Mouse (Mus musculus) lung, postnatal 0 days (tissue): ENCODE data around the gene Endog. TPM values are rescaled to one million over a fixed set of nuclear protein-coding genes. Genes with fewer than 3 reads are reported as not detected.
"Not testable (repeated sequence)": the region's sequence is repeated elsewhere in the genome, so short reads cannot be mapped to it uniquely, and the experiment has no call there.

Experiments
- ATAC-seq: fragments of 200-750 bp; cut with Nextera tagmentation; 2 replicates; pipeline ENCODE4 v1.8.0; 2017; ENCODE audit warnings: moderate library complexity
- DNase-seq: peaks from one replicate; pipeline ENCODE4 v3.0.0-alpha.2; 2016; ENCODE audit warnings: low spot score
- H3K27ac ChIP-seq: fragments of 300-500 bp; sonication (generic); 2 replicates; pipeline ENCODE4 v1.5.1; 2014; ENCODE audit warnings: antibody characterized with exemption, mild to moderate bottlenecking, low read length, mixed read lengths
- H3K27me3 ChIP-seq: fragments of 300-500 bp; sonication (generic); replicated peaks from 2 replicates; pipeline ENCODE4 v1.6.1; 2014; ENCODE audit warnings: low read length, mixed read lengths; ENCODE audit not compliant: insufficient read depth
- H3K36me3 ChIP-seq: fragments of 300-500 bp; sonication (generic); 2 replicates; pipeline ENCODE4 v1.6.1; 2014; ENCODE audit warnings: low read length, mixed read lengths; ENCODE audit not compliant: insufficient read depth
- H3K4me1 ChIP-seq: fragments of 300-500 bp; sonication (generic); 2 replicates; pipeline ENCODE4 v1.6.1; 2014; ENCODE audit warnings: antibody characterized with exemption, low read depth, low read length, mixed read lengths; ENCODE audit not compliant: insufficient read depth
- H3K4me2 ChIP-seq: fragments of 300-500 bp; sonication (generic); replicated peaks from 2 replicates; pipeline ENCODE4 v1.6.1; 2014; ENCODE audit warnings: low read depth, mild to moderate bottlenecking, low read length, moderate library complexity, mixed read lengths
- H3K4me3 ChIP-seq: fragments of 300-500 bp; sonication (generic); 2 replicates; pipeline ENCODE4 v1.5.1; 2014; ENCODE audit warnings: low read depth, low read length
- H3K9ac ChIP-seq: fragments of 300-500 bp; sonication (generic); replicated peaks from 2 replicates; pipeline ENCODE4 v1.6.1; 2014; ENCODE audit warnings: low read depth, mild to moderate bottlenecking
- H3K9me3 ChIP-seq: fragments of 300-500 bp; sonication (generic); 2 replicates; pipeline ENCODE4 v1.6.1; 2016; ENCODE audit warnings: low read length, mixed read lengths
- CTCF ChIP-seq: IDR thresholded peaks from 2 replicates; pipeline ENCODE4 v1.5.1; 2016; ENCODE audit warnings: antibody characterized with exemption, mild to moderate bottlenecking
- EP300 ChIP-seq: IDR thresholded peaks from 2 replicates; pipeline ENCODE4 v1.6.1; 2016; ENCODE audit warnings: antibody characterized with exemption, mild to moderate bottlenecking, control low read depth
- WGBS: fragments of 180-500 bp; shearing (Covaris S2); extraction: QIAGEN DNeasy Blood & Tissue Kit; methylation state at CpG from one replicate; pipeline ENCODE4 v1.1.7; 2014; 5-methylcytosine and 5-hydroxymethylcytosine counted together
- polyA plus RNA-seq: library from polyadenylated mRNA; unstranded; fragments of >200 nt; fragmentation: Nextera tagmentation; extraction: Ambion mirVana; gene quantifications from 2 replicates; pipeline ENCODE4 v1.2.1, GENCODE M21; 2015

Endog gene
- polyA plus RNA-seq, 1 experiment from 2014 or later = 24.4 TPM

DNA sequence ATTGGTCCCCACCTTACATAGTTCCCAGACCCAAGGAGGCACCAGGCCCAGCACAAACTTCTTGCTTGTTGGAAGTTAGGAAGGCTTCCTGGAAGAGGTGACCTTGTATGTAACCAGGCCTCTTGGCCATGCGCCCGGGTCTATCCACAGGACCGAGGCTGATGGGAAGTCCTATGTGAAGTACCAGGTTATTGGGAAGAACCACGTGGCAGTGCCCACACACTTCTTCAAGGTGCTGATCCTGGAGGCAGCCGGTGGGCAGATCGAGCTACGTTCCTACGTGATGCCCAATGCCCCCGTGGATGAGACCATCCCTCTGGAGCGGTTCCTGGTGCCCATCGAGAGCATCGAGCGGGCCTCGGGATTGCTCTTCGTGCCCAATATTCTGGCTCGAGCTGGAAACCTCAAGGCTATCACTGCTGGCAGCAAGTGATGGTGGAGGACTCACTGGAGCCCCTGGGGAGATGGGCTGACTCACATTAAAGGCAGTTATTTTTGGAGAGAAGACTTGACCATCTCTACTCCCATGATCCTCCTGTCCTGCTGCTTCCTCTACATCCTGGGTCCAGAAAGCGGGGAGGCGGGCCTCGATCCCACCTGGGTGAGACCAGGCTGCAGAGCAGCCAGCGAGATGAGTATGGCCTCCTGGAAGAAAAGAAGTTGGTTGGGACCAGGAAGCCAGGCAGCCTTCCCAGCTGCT is 2.4 kb downstream of the Endog start:
- DNase-seq (no peak), ATAC-seq (no peak)
- Histone ChIP-seq H3K4me2 (no peak overlapping the region), H3K9ac (no peak overlapping the region), H3K27me3 (no peaks in the 10 kb centered on the region), H3K4me3 (no peak overlapping the region), H3K9me3 (no peaks in the 10 kb centered on the region), H3K36me3 (peaks cover 19% of the 10 kb centered on the region), H3K27ac (no peak overlapping the region), H3K4me1 (peaks cover 13% of the 10 kb centered on the region; the same call in 1 of the 2 replicates)
- 94% methylated on average over 20 of the region's 20 CpGs for WGBS
- TF ChIP-seq EP300 = no peak
- TF ChIP-seq CTCF = no peak

DNA sequence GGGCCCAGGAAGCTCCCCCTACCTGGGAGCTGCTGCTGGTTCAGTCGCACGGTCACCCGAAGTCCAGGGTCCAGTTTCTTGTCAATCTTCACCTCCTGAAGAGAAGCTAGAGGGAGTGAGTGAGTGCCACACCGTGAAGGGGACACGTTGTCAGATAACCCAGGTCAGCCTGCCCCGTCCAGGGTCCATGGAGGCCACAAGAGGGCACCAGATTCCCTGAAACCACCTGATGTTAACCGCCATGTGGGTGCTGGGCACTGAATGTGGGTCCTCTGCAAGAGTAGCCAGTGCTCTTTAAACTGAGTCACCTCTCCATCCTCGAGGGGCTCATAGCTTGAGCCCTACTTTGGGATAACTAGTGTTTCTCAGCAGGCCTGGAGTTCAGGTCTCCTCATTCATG is 4.6 kb downstream of the Endog start:
- DNase-seq (no peak), ATAC-seq (no peak)
- Histone ChIP-seq H3K9me3 (no peaks in the 10 kb centered on the region), H3K4me3 (no peak overlapping the region), H3K27ac (no peak overlapping the region), H3K4me1 (peaks cover 13% of the 10 kb centered on the region; the same call in 1 of the 2 replicates), H3K36me3 (peaks cover 19% of the 10 kb centered on the region), H3K9ac (no peak overlapping the region), H3K27me3 (no peaks in the 10 kb centered on the region), H3K4me2 (no peak overlapping the region)
- peak; percentile 43 for TF ChIP-seq CTCF
- TF ChIP-seq EP300 = no peak
- WGBS = 90% methylated on average over 8 of the region's 8 CpGs

DNA sequence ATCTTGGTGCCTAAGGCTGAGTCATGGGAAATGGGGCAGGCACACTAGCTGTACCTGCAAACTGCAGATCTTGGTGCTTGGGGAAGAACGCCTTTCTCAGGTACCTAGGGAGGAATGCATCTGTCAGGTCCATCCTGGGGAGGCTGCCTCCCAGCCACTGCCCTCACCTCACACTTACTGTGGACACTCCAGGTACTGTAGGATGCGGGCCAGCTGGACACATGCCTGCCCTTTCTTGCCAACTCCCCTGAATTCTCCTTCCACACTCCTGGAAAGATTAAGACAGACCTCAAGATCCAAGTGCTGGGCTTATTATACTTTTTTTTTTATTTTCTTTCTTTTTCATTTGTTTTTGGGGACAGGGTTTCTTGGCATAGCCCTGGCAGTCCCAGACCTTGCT is 5.3 kb downstream of the Endog start:
- H3K9ac ChIP-seq = no peak overlapping the region
- H3K27ac ChIP-seq = no peak overlapping the region
- ATAC-seq = no peak
- H3K4me3 ChIP-seq = no peak overlapping the region
- WGBS = 97% methylated on average over 2 of the region's 2 CpGs
- peaks cover 13% of the 10 kb centered on the region; the same call in 1 of the 2 replicates for H3K4me1 ChIP-seq
- no peaks in the 10 kb centered on the region for H3K9me3 ChIP-seq
- no peak overlapping the region for H3K4me2 ChIP-seq
- H3K27me3 ChIP-seq = no peaks in the 10 kb centered on the region
- H3K36me3 ChIP-seq = peaks cover 19% of the 10 kb centered on the region
- no peak for DNase-seq
- TF ChIP-seq CTCF (no peak), EP300 (no peak)

DNA sequence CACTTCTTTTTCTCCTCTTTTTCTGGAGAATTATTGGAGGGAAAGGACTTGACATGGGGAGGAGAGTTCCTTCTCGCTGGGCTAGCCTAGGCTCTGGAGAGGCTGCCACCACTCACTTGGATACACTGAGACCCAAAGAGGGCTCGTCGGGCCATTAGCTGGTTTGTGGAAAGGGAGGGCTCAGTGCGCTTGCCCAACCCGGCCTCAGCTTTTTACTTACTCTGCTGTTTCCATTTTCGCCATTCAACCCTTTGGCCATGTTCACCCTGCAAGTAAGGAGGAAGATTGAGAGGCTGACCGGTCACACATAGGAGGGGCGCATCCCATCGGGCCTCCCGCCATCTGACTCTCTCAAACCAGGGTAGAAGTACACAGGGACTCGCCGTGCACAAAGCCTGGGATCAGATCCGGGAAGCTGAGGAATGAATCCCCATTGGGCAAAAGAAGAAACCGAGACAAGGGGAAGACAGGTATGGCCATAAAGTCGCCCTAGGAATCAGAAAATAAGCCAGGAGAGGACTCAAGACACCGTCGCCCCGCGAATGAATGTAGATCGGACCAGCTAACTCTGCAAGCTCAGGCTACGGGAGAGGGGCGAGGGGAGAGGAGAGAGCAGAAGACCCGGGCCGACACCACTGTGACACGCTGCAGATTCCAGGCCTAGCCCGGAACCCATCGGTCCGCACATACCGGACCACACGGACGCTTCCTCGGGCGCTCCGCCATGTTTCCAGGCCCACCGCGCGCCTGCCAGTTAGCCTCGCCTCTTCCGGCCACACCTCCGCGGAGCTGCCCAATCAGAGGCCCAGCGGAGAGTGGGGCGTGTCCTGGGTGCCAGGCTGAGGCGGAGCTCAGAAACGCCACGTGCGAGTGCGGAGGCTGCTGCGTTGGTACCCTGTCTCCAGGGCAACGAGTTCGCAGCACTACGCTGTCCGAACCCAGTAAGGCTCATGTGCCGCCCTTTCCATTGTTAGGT is 6.7 kb downstream of the Endog start, which contains the start of gene Spout1:
TSS of gene Spout1 (minus strand) at position 760 of the 976 bp plus-strand sequence.
- Histone ChIP-seq H3K36me3 (peaks cover 19% of the 10 kb centered on the region), H3K9ac (peak within 1 kb of the TSS; percentile 64), H3K27me3 (no peaks in the 10 kb centered on the region), H3K4me3 (peak within 1 kb of the TSS; percentile 51), H3K4me2 (peak within 1 kb of the TSS; percentile 70), H3K27ac (peak within 1 kb of the TSS; percentile 57), H3K9me3 (no peaks in the 10 kb centered on the region), H3K4me1 (peaks cover 8% of the 10 kb centered on the region; the same call in 1 of the 2 replicates)
- ATAC-seq = peak; percentile 100
- TF ChIP-seq CTCF (no peak), EP300 (no peak)
- WGBS = 2% methylated on average over 54 of the region's 54 CpGs
- DNase-seq = peak; percentile 99

DNA sequence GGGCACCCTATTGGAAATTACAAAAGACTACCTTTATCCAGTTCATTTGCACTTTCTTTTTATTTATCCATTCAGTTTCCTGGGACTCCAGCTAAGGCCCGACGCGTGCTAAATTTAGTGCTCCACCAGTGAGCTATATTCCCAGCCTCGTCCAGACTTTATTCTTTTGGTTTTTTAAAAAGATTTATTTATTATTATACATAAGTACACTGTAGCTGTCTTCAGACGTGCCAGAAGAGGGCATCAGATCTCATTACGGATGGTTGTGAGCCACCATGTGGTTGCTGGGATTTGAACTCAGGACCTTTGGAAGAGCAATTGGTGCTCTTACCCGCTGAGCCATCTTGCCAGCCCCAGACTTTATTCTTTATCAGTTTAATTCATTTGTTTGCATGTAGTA is 7.4 kb downstream of the Endog start:
- H3K27ac ChIP-seq, ATAC-seq, DNase-seq, H3K4me1 ChIP-seq, H3K9ac ChIP-seq, H3K27me3 ChIP-seq, H3K9me3 ChIP-seq: not testable (repeated sequence)
- WGBS = 47% methylated on average over 7 of the region's 7 CpGs
- H3K4me2 ChIP-seq = peak overlapping the region; percentile 70; the same call in 1 of the 2 replicates
- H3K36me3 ChIP-seq = peaks cover 15% of the 10 kb centered on the region
- peak overlapping the region; percentile 51; the same call in 1 of the 2 replicates for H3K4me3 ChIP-seq

DNA sequence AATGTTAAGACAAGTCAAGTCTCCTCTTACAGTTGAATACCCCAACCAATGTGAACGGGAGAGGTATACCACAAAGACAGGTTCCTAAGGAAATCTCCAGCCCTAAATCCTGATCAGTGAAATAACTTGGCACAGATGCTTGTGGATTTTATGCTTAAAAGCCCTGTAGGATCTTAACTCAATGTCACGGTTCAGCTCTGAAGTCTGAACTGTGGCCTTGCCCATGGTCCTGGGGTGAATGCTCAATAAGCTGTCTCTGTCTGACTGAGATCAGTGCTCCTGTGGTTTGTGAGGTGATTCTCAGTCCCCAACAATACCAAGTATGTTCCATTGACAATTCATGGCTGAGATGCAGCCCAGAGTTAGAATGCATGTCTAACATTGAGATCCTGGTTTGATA is 11.1 kb downstream of the Endog start:
- H3K36me3 ChIP-seq = no peaks in the 10 kb centered on the region
- H3K4me2 ChIP-seq = no peak overlapping the region
- DNase-seq = no peak
- no peak for ATAC-seq
- H3K27me3 ChIP-seq = no peaks in the 10 kb centered on the region
- no peak overlapping the region for H3K4me3 ChIP-seq
- H3K4me1 ChIP-seq = peaks cover 6% of the 10 kb centered on the region; the same call in 1 of the 2 replicates
- no peaks in the 10 kb centered on the region for H3K9me3 ChIP-seq
- TF ChIP-seq EP300 (no peak), CTCF (no peak)
- WGBS = 90% methylated on average over 2 of the region's 2 CpGs
- H3K27ac ChIP-seq = no peak overlapping the region
- H3K9ac ChIP-seq = no peak overlapping the region
